Mouse (Mus musculus): ENCODE measurements around the gene Stx1a.
"Not testable (repeated sequence)": the region's sequence is repeated elsewhere in the genome, so short reads cannot be mapped to it uniquely, and the experiment has no call there.

The Stx1a gene

GRCm38 (mm10) chr5:135040777-135041176, 17.5 kb downstream of the Stx1a start:
- DNase-seq (ENCODE audit: inconsistent ontology term): no peak

GRCm38 (mm10) chr5:135042105-135042788, 19.0 kb downstream of the Stx1a start:
- DNase-seq (ENCODE audit: inconsistent ontology term): no peak

DNA sequence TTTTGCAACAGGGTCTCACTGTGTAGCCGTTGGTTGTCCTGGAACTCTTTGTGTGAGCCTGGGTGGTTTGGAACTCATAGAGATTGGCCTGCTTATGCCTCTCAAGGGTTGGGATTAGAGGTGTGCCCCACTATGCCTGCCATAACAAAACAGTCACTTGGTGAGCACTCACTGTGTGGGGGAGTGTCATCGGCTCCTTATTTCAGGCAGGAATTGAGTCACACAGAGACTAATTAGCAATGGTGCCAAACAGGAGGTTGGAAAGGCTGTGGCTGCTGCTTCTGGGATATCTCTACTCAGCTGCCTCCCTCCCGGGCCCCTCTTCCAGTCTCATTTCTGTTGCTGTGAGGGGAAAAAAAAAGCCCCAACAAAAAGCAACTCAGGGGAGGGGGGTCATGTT, 21.3 kb downstream of the Stx1a start:
- DNase-seq (ENCODE audit: inconsistent ontology term): no peak

GRCm38 (mm10) chr5:135048539-135048938, 25.3 kb downstream of the Stx1a start:
- no peak for DNase-seq (ENCODE audit: inconsistent ontology term)

- DNase-seq (ENCODE audit: inconsistent ontology term): not testable (repeated sequence)
These were observed 26.0 kb downstream of the Stx1a start for GRCm38 (mm10) chr5:135049268-135049667.

GRCm38 (mm10) chr5:135053356-135053755, 30.1 kb downstream of the Stx1a start:
- DNase-seq (ENCODE audit: inconsistent ontology term): no peak

DNA sequence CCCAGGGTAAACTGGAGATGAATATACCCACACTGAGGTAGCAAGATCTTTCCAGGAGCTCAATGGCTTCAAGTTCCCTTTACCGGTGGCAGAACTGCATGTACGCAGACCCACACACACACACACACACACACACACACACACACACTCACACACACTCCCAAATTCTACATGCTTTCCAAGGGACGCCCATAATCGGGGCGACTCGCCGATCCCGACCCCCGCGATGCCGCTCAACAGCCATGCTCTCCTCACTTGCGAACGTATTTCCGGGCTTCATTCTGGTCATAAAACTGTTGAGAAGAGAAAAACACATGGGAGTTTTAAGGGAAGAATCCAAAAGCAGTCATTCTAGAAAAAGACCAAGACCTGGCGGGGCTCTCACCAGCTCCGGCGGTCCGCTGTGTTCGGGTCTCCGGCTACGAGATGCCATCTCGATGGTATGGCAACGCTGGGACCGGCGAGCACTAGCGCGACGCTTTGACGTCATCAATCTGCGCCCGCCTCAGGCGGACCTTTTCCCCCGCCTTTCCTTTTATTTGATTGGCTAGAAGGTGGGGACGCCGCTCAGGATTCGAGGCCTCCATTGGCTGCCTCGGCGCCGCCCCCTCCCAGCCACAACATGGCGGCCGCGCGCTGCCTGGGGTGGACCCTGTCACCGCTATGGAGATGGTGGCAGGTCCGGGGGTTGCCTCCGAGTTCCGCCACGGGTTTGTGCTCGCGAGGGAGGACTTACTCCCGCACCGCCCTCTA, 40.5 kb downstream of the Stx1a start, which contains the start of gene Dnajc30:
TSS of gene Dnajc30 (plus strand) at position 574 of the 753 bp plus-strand sequence.
- DNase-seq (ENCODE audit: inconsistent ontology term): peak; percentile 97

GRCm38 (mm10) chr5:135064382-135064766, 41.1 kb downstream of the Stx1a start:
- no peak for DNase-seq (ENCODE audit: inconsistent ontology term)

- DNase-seq (ENCODE audit: inconsistent ontology term): not testable (repeated sequence)
These were observed 41.7 kb downstream of the Stx1a start, which contains the start of gene Bud23 for GRCm38 (mm10) chr5:135064909-135065446. Gene Bud23 (minus strand): TSS chr5:135064959.

GRCm38 (mm10) chr5:135066008-135066407, 42.7 kb downstream of the Stx1a start:
- no peak for DNase-seq (ENCODE audit: inconsistent ontology term)

DNA sequence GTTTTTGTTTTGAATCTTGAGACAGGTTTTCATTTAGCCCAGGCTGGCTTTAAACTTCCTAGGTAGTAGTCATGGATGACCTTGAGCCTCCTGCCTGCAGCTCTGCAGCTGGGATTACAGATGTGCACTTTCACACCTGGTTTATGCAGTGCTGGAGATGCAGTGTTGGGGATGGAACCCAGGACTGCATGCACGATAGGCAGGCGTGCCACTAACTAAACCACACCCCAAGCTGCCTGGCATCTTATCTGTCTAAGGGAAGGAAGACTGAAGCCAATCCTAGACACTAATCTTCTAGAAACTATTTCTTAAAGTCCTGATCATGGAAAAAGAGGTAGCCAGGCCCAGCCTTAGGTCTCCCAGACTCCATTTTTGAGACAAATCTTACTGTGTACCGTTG, 47.2 kb downstream of the Stx1a start:
- DNase-seq (ENCODE audit: inconsistent ontology term): no peak

GRCm38 (mm10) chr5:135072061-135072460, 48.8 kb downstream of the Stx1a start:
- DNase-seq (ENCODE audit: inconsistent ontology term): no peak

GRCm38 (mm10) chr5:135072720-135073119, 49.4 kb downstream of the Stx1a start:
- no peak for DNase-seq (ENCODE audit: inconsistent ontology term)

GRCm38 (mm10) chr5:135073349-135074150, 50.3 kb downstream of the Stx1a start:
- no peak for DNase-seq (ENCODE audit: inconsistent ontology term)

DNA sequence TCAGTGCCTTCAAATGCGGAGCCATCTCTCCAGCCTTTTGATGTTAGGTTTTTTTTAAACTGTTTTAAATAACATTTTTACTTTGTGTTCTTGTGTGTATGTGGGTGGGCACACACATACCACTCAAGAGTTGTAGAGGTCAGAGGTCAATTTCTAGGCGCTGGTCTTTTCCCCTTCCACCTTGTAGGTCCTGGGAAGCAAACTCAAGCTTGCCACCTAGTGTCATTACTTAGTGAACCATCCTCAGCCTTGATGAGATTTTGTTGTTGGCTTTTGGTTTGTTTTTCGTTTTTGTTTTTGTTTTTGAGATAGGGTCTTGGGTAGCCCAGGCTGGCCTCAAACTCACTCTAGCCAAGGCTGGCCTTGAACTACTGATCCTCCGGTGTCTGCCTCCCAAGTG, 52.4 kb downstream of the Stx1a start:
- DNase-seq (ENCODE audit: inconsistent ontology term): no peak

- no peak for DNase-seq (ENCODE audit: inconsistent ontology term)
These were observed 53.1 kb downstream of the Stx1a start for GRCm38 (mm10) chr5:135076368-135076767.

DNA sequence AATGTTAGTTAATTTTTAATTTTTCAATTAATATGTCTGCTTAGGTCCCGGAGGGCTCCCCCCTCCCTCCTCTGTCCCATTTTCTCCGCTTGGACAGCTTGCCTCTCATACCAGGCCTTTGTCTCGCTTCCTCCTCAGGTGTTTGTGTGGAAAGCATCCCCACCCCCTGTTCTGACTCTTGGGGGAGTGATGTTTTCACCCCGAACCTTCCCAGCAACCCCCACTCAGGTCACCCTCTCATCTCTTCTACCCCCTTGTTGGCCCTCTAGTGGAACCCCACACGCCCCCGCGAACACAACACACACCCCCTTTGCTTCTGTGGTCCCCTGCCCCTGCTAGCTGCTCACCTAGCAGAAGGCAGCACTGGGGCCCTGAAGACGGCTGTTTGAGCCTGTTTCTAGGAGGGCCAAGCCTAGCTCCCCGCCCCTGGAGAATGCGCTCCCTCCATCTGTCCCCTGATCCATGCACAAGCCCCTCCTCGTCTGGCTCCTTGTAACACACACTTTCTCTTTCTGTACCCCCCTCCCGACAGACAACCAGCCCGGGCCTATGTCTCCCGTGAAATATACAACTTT, 53.7 kb downstream of the Stx1a start:
- DNase-seq (ENCODE audit: inconsistent ontology term): peak; percentile 48

DNA sequence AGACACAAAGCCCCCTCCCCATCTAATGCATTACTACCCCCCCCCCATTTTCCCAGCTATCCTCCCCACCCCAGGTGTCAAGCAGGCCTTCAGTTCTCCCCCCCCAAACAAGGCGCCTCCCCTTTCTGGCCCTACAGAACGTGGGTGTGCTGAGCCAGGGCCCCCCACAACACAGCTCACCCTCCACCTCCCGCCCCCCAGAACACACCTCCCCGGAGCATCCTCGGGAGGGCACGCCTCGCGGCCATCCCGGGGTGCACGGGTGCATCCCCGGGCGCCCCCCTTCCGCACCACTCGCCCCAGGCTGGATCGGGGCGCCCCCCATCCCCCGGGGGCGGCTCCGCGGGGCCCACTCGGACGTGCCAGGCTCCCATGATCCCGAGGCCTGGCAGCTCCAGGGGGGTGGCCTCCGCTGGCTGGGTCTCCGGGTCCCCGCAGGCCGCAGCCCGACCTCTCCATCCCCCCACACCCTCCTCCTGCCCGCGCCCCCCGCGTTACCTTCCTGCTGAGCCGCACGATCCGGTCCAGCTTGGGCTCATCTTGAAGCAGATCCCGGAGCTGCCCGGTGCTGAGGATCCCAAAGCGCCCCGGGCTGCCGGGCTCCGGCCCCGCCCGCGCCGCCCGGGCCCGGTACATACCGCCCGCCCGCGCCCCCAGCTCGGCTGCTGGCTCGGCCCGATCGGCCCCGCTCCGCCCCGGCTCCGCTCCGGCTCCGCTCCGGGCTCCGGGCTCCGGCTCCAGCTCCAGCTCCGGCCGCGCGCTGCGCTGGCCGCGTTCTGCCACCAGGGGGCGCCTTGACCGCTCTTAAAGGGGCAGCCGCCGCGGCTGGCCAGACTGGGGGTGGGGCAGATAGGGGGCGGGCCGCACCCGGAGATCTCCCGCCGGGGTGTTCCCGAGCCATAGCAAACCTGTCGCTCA, 54.5 kb downstream of the Stx1a start, which contains the start of gene Vps37d:
TSS of gene Vps37d (minus strand) at position 703 of the 918 bp plus-strand sequence.
- DNase-seq (ENCODE audit: inconsistent ontology term): peak; percentile 94

GRCm38 (mm10) chr5:135078482-135078810, 55.2 kb downstream of the Stx1a start:
- DNase-seq (ENCODE audit: inconsistent ontology term): no peak

GRCm38 (mm10) chr5:135079578-135079977, 56.3 kb downstream of the Stx1a start:
- no peak for DNase-seq (ENCODE audit: inconsistent ontology term)

- no peak for DNase-seq (ENCODE audit: inconsistent ontology term)
These were observed 57.3 kb downstream of the Stx1a start for GRCm38 (mm10) chr5:135080539-135080938.

All from Muller cell, postnatal 12 days (primary cell).